Mouse (Mus musculus) embryo, embryonic 11.5 days (tissue): ENCODE measurements at regions not wholly inside any gene's neighbourhood (a gene's known extent, or its start where the extent isn't known, plus 50 kb on each side); places are given as distances from the start of the nearest gene placed in this dataset.
A peak's percentile ranks its signal among the peaks of the same experiment; 100 is the strongest.
"Not testable (repeated sequence)": the region's sequence is repeated elsewhere in the genome, so short reads cannot be mapped to it uniquely, and the experiment has no call there.

Source experiments
- DNase-seq: peaks from one replicate; pipeline ENCODE4 v3.0.0-alpha.2; 2012; ENCODE audit warnings: low read depth, low spot score

- DNase-seq: no peak
Measured at GRCm38 (mm10) chr6:68370010-68370409, 834.4 kb upstream of the Tacstd2 start.

- no peak for DNase-seq
Measured at GRCm38 (mm10) chr6:68339846-68340245, 804.2 kb upstream of the Tacstd2 start.

- DNase-seq: not testable (repeated sequence)
Measured at GRCm38 (mm10) chr6:68339205-68339604, 803.6 kb upstream of the Tacstd2 start.

GRCm38 (mm10) chr6:68311409-68311808 lies 775.8 kb upstream of the Tacstd2 start:
- no peak for DNase-seq

- no peak for DNase-seq
Measured at GRCm38 (mm10) chr6:68302133-68302532, 766.5 kb upstream of the Tacstd2 start.

- no peak for DNase-seq
Measured at GRCm38 (mm10) chr6:68256725-68257124, 721.1 kb upstream of the Tacstd2 start.

- DNase-seq: no peak
Measured at GRCm38 (mm10) chr6:68256151-68256550, 720.6 kb upstream of the Tacstd2 start.

GRCm38 (mm10) chr6:68252730-68253129 lies 717.1 kb upstream of the Tacstd2 start:
- DNase-seq: no peak

- not testable (repeated sequence) for DNase-seq
Measured at GRCm38 (mm10) chr6:68251320-68251719, 715.7 kb upstream of the Tacstd2 start.

GRCm38 (mm10) chr6:68250392-68250791 lies 714.8 kb upstream of the Tacstd2 start:
- DNase-seq: not testable (repeated sequence)

- DNase-seq: not testable (repeated sequence)
Measured at GRCm38 (mm10) chr6:68249259-68249658, 713.7 kb upstream of the Tacstd2 start.

GRCm38 (mm10) chr6:68248018-68248533 lies 712.5 kb upstream of the Tacstd2 start:
- not testable (repeated sequence) for DNase-seq

GRCm38 (mm10) chr6:68242749-68243148 lies 707.2 kb upstream of the Tacstd2 start:
- not testable (repeated sequence) for DNase-seq

GRCm38 (mm10) chr6:68219685-68220084 lies 684.1 kb upstream of the Tacstd2 start:
- DNase-seq: no peak

GRCm38 (mm10) chr6:68201448-68201847 lies 665.9 kb upstream of the Tacstd2 start:
- peak; percentile 3 for DNase-seq

- no peak for DNase-seq
Measured at GRCm38 (mm10) chr6:68198031-68198430, 662.4 kb upstream of the Tacstd2 start.

- no peak for DNase-seq
Measured at GRCm38 (mm10) chr6:68164792-68165191, 629.2 kb upstream of the Tacstd2 start.

- not testable (repeated sequence) for DNase-seq
Measured at GRCm38 (mm10) chr6:68164111-68164510, 628.5 kb upstream of the Tacstd2 start.

- no peak for DNase-seq
Measured at GRCm38 (mm10) chr6:68151569-68151968, 616.0 kb upstream of the Tacstd2 start.

GRCm38 (mm10) chr6:68102481-68102880 lies 566.9 kb upstream of the Tacstd2 start:
- no peak for DNase-seq
